Mouse (Mus musculus): ENCODE results near the gene Slc25a42. TPM values are rescaled to one million over a fixed set of nuclear protein-coding genes. Genes with fewer than 3 reads are reported as not detected.

The Slc25a42 gene
- total and polyA plus RNA-seq, 3 experiments, result 5.1 to 19.3 (median 12.1) TPM

- H3K9me3 ChIP-seq (replicated peaks), result no peaks in the 10 kb centered on the region
- no peaks in the 10 kb centered on the region for H3K27me3 ChIP-seq (ENCODE audit: insufficient read depth, low read length)
- TF ChIP-seq POLR2AphosphoS5 (IDR thresholded peaks at IDR 0.05; ENCODE audit: insufficient replicate concordance, low read depth, low read length) (no peak), GATA2 (IDR thresholded peaks at IDR 0.05; ENCODE audit: borderline replicate concordance, low read depth, low read length) (no peak), GATA1 (IDR thresholded peaks at IDR 0.05; ENCODE audit: borderline replicate concordance, low read length) (no peak), CTCF (IDR thresholded peaks at IDR 0.05; ENCODE audit: low read depth, low read length) (no peak), TAL1 (conservative IDR thresholded peaks at IDR 0.05; ENCODE audit: low read depth, low read length) (no peak)
- no peak overlapping the region for H3K4me3 ChIP-seq (ENCODE audit: low read depth, low read length)
- no peak for DNase-seq (ENCODE audit: low spot score)
- peaks cover 10% of the 10 kb centered on the region; the same call in 1 of the 2 replicates for H3K4me1 ChIP-seq (ENCODE audit: insufficient read depth, low read depth, low read length)
- no peak for ATAC-seq (ENCODE audit: extremely low read depth, insufficient number of reproducible peaks, low FRiP score, poor library complexity, severe bottlenecking)
- H3K36me3 ChIP-seq (replicated peaks), result peaks cover 94% of the 10 kb centered on the region
Measured at GRCm38 (mm10) chr8:70246622-70247021, 34.5 kb upstream of the Slc25a42 start.

GRCm38 (mm10) chr8:70240642-70241041, 28.5 kb upstream of the Slc25a42 start:
- no peak for TF ChIP-seq CTCF (IDR thresholded peaks at IDR 0.05; ENCODE audit: low read depth, low read length)
- TF ChIP-seq GATA2 (IDR thresholded peaks at IDR 0.05; ENCODE audit: borderline replicate concordance, low read depth, low read length), result no peak
- no peak for TF ChIP-seq POLR2AphosphoS5 (IDR thresholded peaks at IDR 0.05; ENCODE audit: insufficient replicate concordance, low read depth, low read length)
- TF ChIP-seq TAL1 (conservative IDR thresholded peaks at IDR 0.05; ENCODE audit: low read depth, low read length), result no peak
- no peak for TF ChIP-seq GATA1 (IDR thresholded peaks at IDR 0.05; ENCODE audit: borderline replicate concordance, low read length)
- no peaks in the 10 kb centered on the region for H3K9me3 ChIP-seq (replicated peaks)
- no peak overlapping the region for H3K4me3 ChIP-seq (ENCODE audit: low read depth, low read length)
- no peak for ATAC-seq (ENCODE audit: extremely low read depth, insufficient number of reproducible peaks, low FRiP score, poor library complexity, severe bottlenecking)
- H3K27me3 ChIP-seq (ENCODE audit: insufficient read depth, low read length), result no peaks in the 10 kb centered on the region
- peaks cover 95% of the 10 kb centered on the region for H3K36me3 ChIP-seq (replicated peaks)
- DNase-seq (ENCODE audit: low spot score), result no peak
- H3K4me1 ChIP-seq (ENCODE audit: insufficient read depth, low read depth, low read length), result peaks cover 37% of the 10 kb centered on the region

GRCm38 (mm10) chr8:70237842-70238241, 25.7 kb upstream of the Slc25a42 start:
- no peak for DNase-seq (ENCODE audit: low spot score)
- no peaks in the 10 kb centered on the region for H3K9me3 ChIP-seq (replicated peaks)
- no peak for ATAC-seq (ENCODE audit: extremely low read depth, insufficient number of reproducible peaks, low FRiP score, poor library complexity, severe bottlenecking)
- H3K4me1 ChIP-seq (ENCODE audit: insufficient read depth, low read depth, low read length), result peaks cover 42% of the 10 kb centered on the region
- TF ChIP-seq TAL1 (conservative IDR thresholded peaks at IDR 0.05; ENCODE audit: low read depth, low read length) (peak; percentile 20; the same call in 1 of the 2 replicates), POLR2AphosphoS5 (IDR thresholded peaks at IDR 0.05; ENCODE audit: insufficient replicate concordance, low read depth, low read length) (no peak)
- no peaks in the 10 kb centered on the region for H3K27me3 ChIP-seq (ENCODE audit: insufficient read depth, low read length)
- peaks cover 69% of the 10 kb centered on the region for H3K36me3 ChIP-seq (replicated peaks)
- no peak overlapping the region for H3K4me3 ChIP-seq (ENCODE audit: low read depth, low read length)

GRCm38 (mm10) chr8:70234781-70235128, 22.6 kb upstream of the Slc25a42 start:
- peaks cover 50% of the 10 kb centered on the region for H3K4me1 ChIP-seq (ENCODE audit: insufficient read depth, low read depth, low read length)
- TF ChIP-seq POLR2AphosphoS5 (IDR thresholded peaks at IDR 0.05; ENCODE audit: insufficient replicate concordance, low read depth, low read length), result no peak
- no peak for TF ChIP-seq TAL1 (conservative IDR thresholded peaks at IDR 0.05; ENCODE audit: low read depth, low read length)
- TF ChIP-seq GATA1 (IDR thresholded peaks at IDR 0.05; ENCODE audit: borderline replicate concordance, low read length), result no peak
- no peak for DNase-seq (ENCODE audit: low spot score)
- H3K4me3 ChIP-seq (ENCODE audit: low read depth, low read length), result peak overlapping the region; percentile 79
- H3K36me3 ChIP-seq (replicated peaks), result peaks cover 55% of the 10 kb centered on the region
- H3K9me3 ChIP-seq (replicated peaks), result no peaks in the 10 kb centered on the region
- no peak for ATAC-seq (ENCODE audit: extremely low read depth, insufficient number of reproducible peaks, low FRiP score, poor library complexity, severe bottlenecking)
- no peaks in the 10 kb centered on the region; the same call in 1 of the 2 replicates for H3K27me3 ChIP-seq (ENCODE audit: insufficient read depth, low read length)

GRCm38 (mm10) chr8:70234080-70234780, 22.1 kb upstream of the Slc25a42 start, which contains the start of the genes Sugp2 and Armc6:
Gene Sugp2 (plus strand): TSS chr8:70234226.
Gene Armc6 (minus strand): TSS chr8:70234466.
- Histone ChIP-seq H3K36me3 (replicated peaks) (peaks cover 57% of the 10 kb centered on the region), H3K27me3 (ENCODE audit: insufficient read depth, low read length) (no peaks in the 10 kb centered on the region; the same call in 1 of the 2 replicates), H3K9me3 (replicated peaks) (no peaks in the 10 kb centered on the region), H3K4me1 (ENCODE audit: insufficient read depth, low read depth, low read length) (peaks cover 50% of the 10 kb centered on the region), H3K4me3 (ENCODE audit: low read depth, low read length) (peak within 1 kb of the TSS; percentile 79)
- ATAC-seq (ENCODE audit: extremely low read depth, insufficient number of reproducible peaks, low FRiP score, poor library complexity, severe bottlenecking) (peak; percentile 59), DNase-seq (ENCODE audit: low spot score) (peak; percentile 93)
- TF ChIP-seq GATA1 (IDR thresholded peaks at IDR 0.05; ENCODE audit: borderline replicate concordance, low read length), result no peak
- TF ChIP-seq TAL1 (conservative IDR thresholded peaks at IDR 0.05; ENCODE audit: low read depth, low read length), result no peak
- no peak for TF ChIP-seq GATA2 (IDR thresholded peaks at IDR 0.05; ENCODE audit: borderline replicate concordance, low read depth, low read length)

- ATAC-seq (ENCODE audit: extremely low read depth, insufficient number of reproducible peaks, low FRiP score, poor library complexity, severe bottlenecking), result no peak
- H3K36me3 ChIP-seq (replicated peaks), result peaks cover 57% of the 10 kb centered on the region
- no peak for DNase-seq (ENCODE audit: low spot score)
- peak overlapping the region; percentile 79 for H3K4me3 ChIP-seq (ENCODE audit: low read depth, low read length)
- no peaks in the 10 kb centered on the region for H3K9me3 ChIP-seq (replicated peaks)
- H3K4me1 ChIP-seq (ENCODE audit: insufficient read depth, low read depth, low read length), result peaks cover 49% of the 10 kb centered on the region
- TF ChIP-seq POLR2AphosphoS5 (IDR thresholded peaks at IDR 0.05; ENCODE audit: insufficient replicate concordance, low read depth, low read length) (no peak), TAL1 (conservative IDR thresholded peaks at IDR 0.05; ENCODE audit: low read depth, low read length) (no peak), CTCF (IDR thresholded peaks at IDR 0.05; ENCODE audit: low read depth, low read length) (no peak), GATA1 (IDR thresholded peaks at IDR 0.05; ENCODE audit: borderline replicate concordance, low read length) (no peak), GATA2 (IDR thresholded peaks at IDR 0.05; ENCODE audit: borderline replicate concordance, low read depth, low read length) (no peak)
- H3K27me3 ChIP-seq (ENCODE audit: insufficient read depth, low read length), result no peaks in the 10 kb centered on the region; the same call in 1 of the 2 replicates
Measured at GRCm38 (mm10) chr8:70233606-70234005, 21.5 kb upstream of the Slc25a42 start.
